Mouse (Mus musculus) embryonic facial prominence, embryonic 12.5 days (tissue): ENCODE results near the gene Hoxb8. TPM values are rescaled to one million over a fixed set of nuclear protein-coding genes. Genes with fewer than 3 reads are reported as not detected.

Experiments
- ATAC-seq: fragments of 200-750 bp; cut with Nextera tagmentation; 2 replicates; pipeline ENCODE4 v1.8.0; 2017; ENCODE audit not compliant: insufficient number of reproducible peaks, insufficient read depth, low FRiP score, low TSS enrichment
- H3K27ac ChIP-seq: fragments of 300-500 bp; sonication (generic); 2 replicates; pipeline ENCODE4 v1.5.1; 2016; ENCODE audit warnings: mild to moderate bottlenecking
- H3K27me3 ChIP-seq: fragments of 300-500 bp; sonication (generic); 2 replicates; pipeline ENCODE4 v1.6.1; 2016; ENCODE audit warnings: mild to moderate bottlenecking, moderate library complexity
- H3K36me3 ChIP-seq: fragments of 300-500 bp; sonication (generic); 2 replicates; pipeline ENCODE4 v1.6.1; 2016; ENCODE audit warnings: mild to moderate bottlenecking
- H3K4me1 ChIP-seq: fragments of 300-500 bp; sonication (generic); 2 replicates; pipeline ENCODE4 v1.6.1; 2016
- H3K4me2 ChIP-seq: fragments of 300-500 bp; sonication (generic); replicated peaks from 2 replicates; pipeline ENCODE4 v1.6.1; 2016; ENCODE audit warnings: mild to moderate bottlenecking, moderate library complexity
- H3K4me3 ChIP-seq: fragments of 300-500 bp; sonication (generic); 2 replicates; pipeline ENCODE4 v1.5.1; 2016; ENCODE audit warnings: mild to moderate bottlenecking
- H3K9ac ChIP-seq: fragments of 300-500 bp; sonication (generic); 2 replicates; pipeline ENCODE4 v1.6.1; 2016; ENCODE audit warnings: mild to moderate bottlenecking, moderate library complexity
- H3K9me3 ChIP-seq: fragments of 300-500 bp; sonication (generic); 2 replicates; pipeline ENCODE4 v1.6.1; 2016; ENCODE audit warnings: mild to moderate bottlenecking, moderate library complexity
- WGBS: fragments of 180-500 bp; shearing (Covaris S2); methylation state at CpG from one replicate; pipeline ENCODE4 v1.1.7; 2016; 5-methylcytosine and 5-hydroxymethylcytosine counted together
- polyA plus RNA-seq: library from polyadenylated mRNA; unstranded; fragments of >200 nt; fragmentation: Nextera tagmentation; extraction: Ambion mirVana; gene quantifications from 2 replicates; pipeline ENCODE4 v1.2.1, GENCODE M21; 2016

The Hoxb8 gene
- not detected in 2 replicates for polyA plus RNA-seq

DNA sequence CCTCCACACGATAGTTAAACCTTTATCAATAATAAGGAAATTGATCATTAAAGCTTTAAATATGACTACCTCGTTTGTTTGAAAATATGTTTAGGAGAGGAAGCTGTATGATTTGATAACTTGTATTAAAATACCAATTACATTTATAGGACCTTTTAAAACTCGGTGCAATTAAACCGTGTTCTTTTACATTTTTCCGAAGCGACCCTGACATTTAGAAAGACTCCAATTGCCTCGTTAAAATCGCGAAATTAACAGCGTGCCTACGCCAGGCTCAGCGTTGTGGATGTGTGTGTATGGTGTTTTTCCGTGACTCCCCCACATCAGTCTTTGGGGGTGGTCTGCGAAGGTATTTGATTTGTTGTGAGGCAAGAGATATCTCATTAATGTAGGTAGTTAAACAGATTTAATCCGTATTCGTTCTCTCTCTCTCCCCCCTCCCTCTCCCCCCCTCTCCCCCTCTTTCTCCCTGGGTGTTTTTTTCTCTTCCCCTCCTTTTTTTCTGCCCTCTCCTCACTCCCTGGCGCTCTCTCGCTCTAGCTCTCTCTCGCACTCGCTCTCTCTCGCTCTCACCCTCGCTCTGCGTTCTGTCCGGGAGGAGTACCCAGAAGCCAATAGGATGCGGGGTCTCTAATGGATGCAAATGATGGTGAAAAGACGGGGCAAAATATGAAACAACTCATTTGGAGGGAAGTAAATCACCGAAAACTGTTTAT lies at the start of gene Hoxb8:
Hoxb8 (plus strand) TSS at position 51 of the 716 bp plus-strand sequence.
- Histone ChIP-seq H3K4me2 (no peak within 1 kb of the TSS), H3K27ac (no peak within 1 kb of the TSS), H3K9ac (no peak within 1 kb of the TSS), H3K9me3 (no peaks in the 10 kb centered on the region), H3K4me1 (0 out of 2 replicates have a peak, but pooled peaks cover 3% of the 10 kb centered on the region), H3K36me3 (no peaks in the 10 kb centered on the region), H3K27me3 (peaks cover 96% of the 10 kb centered on the region), H3K4me3 (no peak within 1 kb of the TSS)
- 2% methylated on average over 27 of the region's 27 CpGs for WGBS
- no peak for ATAC-seq

DNA sequence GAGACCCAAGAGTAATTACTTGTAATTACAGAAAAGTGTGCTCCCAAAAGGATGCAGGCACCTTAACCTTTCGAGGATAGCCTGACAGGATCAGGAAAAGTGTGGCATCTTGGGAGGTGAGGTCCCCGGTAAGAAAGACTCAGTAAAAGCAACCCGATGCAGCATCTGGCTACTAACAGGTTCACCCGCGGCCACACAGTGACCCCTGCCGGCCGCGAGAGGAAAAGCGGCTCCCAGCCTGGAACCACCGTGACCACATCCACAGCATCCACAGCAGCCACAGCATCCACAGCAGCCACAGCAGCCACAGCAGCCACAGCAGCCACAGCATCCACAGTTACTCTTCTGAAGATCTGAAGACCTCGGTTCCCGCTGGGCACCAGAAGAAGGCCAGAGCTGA lies 46.8 kb upstream of the Hoxb8 start:
- Histone ChIP-seq H3K27ac (no peak overlapping the region), H3K9ac (no peak overlapping the region), H3K9me3 (no peaks in the 10 kb centered on the region), H3K27me3 (peaks cover 26% of the 10 kb centered on the region), H3K36me3 (no peaks in the 10 kb centered on the region), H3K4me2 (no peak overlapping the region), H3K4me1 (no peaks in the 10 kb centered on the region), H3K4me3 (no peak overlapping the region)
- 2% methylated on average over 12 of the region's 12 CpGs for WGBS
- ATAC-seq = no peak

DNA sequence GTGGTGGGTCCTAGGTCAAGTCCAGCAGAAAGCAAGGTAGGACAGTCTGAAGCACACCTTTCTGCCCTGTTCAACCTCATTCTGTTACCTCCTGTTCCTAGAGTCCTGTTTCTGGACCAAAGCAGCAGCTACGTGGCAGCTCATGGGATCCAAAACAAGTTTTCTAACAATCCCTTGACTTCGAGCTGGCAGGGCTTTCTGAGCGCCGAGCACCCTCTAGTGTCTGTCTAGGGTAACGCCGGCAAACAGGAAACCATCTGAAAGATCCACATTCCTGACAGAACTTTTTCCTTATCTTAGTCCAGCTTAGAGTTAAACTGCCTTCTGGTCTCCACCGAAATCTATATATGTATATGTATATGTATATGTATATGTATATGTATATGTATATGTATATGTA lies 41.5 kb upstream of the Hoxb8 start:
- H3K27me3 ChIP-seq = peaks cover 24% of the 10 kb centered on the region
- H3K9ac ChIP-seq = no peak overlapping the region
- no peak for ATAC-seq
- no peak overlapping the region for H3K27ac ChIP-seq
- H3K9me3 ChIP-seq = no peaks in the 10 kb centered on the region
- no peak overlapping the region for H3K4me3 ChIP-seq
- H3K4me2 ChIP-seq = no peak overlapping the region
- 1% methylated on average over 7 of the region's 7 CpGs for WGBS
- no peaks in the 10 kb centered on the region for H3K4me1 ChIP-seq
- no peaks in the 10 kb centered on the region for H3K36me3 ChIP-seq

DNA sequence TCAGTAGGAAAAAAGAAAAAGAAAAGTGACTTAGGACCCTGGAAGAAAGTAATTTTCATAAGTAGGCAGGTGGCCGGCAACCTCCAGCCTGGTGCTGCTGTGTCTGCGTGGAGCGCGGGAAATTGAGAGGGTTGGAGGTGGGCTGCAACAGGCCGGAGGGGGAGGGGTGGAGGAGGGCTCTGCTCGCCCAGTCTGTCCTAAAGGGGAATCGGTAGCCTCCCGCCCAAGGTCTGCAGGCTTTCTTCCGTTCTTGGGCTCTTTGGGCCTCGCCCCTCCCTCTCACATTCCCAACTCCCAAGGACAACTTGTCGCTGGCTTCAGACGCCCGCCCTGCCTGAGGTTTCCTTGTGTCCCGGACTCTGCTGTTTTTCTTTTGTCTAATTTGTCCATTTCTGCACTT lies 30.8 kb upstream of the Hoxb8 start:
- Histone ChIP-seq H3K4me3 (no peak overlapping the region), H3K27ac (no peak overlapping the region), H3K36me3 (no peaks in the 10 kb centered on the region), H3K9me3 (no peaks in the 10 kb centered on the region), H3K4me2 (no peak overlapping the region), H3K4me1 (no peaks in the 10 kb centered on the region), H3K27me3 (peaks cover 85% of the 10 kb centered on the region), H3K9ac (no peak overlapping the region)
- ATAC-seq = no peak
- 2% methylated on average over 12 of the region's 14 CpGs for WGBS

DNA sequence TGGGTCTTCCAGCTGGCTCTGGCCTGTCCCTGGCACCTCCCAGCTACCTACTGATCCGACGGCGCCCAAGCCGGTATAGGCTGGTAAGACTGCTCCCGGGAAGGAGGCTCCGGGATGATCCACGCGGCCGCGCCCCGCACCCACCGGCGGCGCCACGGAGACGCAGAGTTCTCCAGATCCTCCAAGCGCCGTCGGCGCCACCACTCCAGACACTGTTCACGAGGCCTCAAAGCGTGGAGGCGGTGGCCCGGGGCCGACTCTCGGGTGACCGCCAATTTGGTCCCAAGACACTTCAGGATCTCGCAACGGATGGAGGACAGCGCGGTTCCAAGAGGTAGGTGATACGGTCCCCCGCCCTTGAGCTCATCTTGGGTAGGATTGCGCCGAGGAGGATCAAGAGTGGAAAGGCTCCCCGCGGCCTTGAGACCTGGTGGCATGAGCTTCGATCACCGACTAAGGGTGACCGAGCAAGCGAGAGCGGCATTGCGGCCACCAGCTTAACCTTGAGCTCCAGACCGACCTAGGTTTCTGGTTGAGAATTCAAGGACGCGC lies 30.1 kb upstream of the Hoxb8 start:
- Histone ChIP-seq H3K4me1 (no peaks in the 10 kb centered on the region), H3K27ac (no peak overlapping the region), H3K9me3 (no peaks in the 10 kb centered on the region), H3K4me2 (no peak overlapping the region), H3K36me3 (no peaks in the 10 kb centered on the region), H3K9ac (no peak overlapping the region), H3K27me3 (peaks cover 92% of the 10 kb centered on the region), H3K4me3 (no peak overlapping the region)
- ATAC-seq = no peak
- WGBS = 2% methylated on average over 46 of the region's 46 CpGs

DNA sequence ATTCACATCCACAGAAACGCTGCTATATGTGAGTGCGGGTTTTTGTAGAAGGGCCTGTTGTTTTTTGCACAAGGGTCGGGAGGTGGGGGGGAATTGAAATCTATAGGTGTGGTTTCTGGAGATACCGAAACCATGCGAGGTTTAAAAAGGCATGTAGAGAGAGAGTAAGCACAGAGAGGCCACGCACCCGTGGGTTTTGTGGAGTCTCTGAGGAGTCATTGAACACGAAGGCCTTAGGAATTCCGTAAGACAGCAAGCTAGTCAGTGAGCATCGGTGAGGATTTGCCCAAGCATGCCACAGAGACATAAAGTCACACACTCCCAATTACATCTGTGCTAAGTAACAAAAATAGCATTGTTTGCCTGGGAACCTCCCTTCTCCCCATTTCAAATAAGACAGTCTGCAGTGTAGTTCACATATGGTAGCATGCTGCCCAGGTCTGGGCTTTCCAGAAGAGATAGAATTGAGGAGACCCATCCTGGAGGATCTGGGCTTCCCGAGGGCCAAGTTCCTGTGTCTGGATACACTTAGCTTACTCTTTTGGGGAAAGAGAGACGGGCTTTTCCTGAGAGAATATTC lies 29.1 kb upstream of the Hoxb8 start:
- ATAC-seq = no peak
- no peaks in the 10 kb centered on the region for H3K36me3 ChIP-seq
- H3K9ac ChIP-seq = no peak overlapping the region
- peaks cover 95% of the 10 kb centered on the region for H3K27me3 ChIP-seq
- no peaks in the 10 kb centered on the region for H3K9me3 ChIP-seq
- H3K4me3 ChIP-seq = no peak overlapping the region
- H3K27ac ChIP-seq = no peak overlapping the region
- 2% methylated on average over 12 of the region's 12 CpGs for WGBS
- H3K4me1 ChIP-seq = no peaks in the 10 kb centered on the region
- H3K4me2 ChIP-seq = no peak overlapping the region

DNA sequence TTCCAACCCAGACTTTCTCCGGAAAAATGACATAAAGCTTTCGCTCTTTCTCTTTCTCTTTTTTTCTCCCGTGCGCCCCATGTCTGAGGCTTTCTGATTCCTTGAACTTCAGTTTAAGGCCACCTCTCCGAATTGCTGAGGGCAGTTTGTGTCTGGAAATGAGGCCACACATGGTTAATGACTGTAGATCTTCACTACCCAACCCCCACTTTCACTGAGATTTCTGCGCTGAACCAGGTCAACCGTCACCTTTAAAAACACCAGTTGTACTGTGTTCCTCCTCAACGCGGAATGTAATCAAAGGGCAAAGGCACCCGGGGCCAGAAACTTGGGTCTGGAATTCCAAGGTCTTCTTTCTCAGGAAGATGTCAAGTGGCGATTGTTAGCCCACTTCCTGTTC lies 27.5 kb upstream of the Hoxb8 start:
- Histone ChIP-seq H3K4me2 (no peak overlapping the region), H3K9me3 (no peaks in the 10 kb centered on the region), H3K36me3 (no peaks in the 10 kb centered on the region), H3K4me1 (no peaks in the 10 kb centered on the region), H3K9ac (no peak overlapping the region), H3K27me3 (peaks cover 99% of the 10 kb centered on the region), H3K4me3 (no peak overlapping the region), H3K27ac (no peak overlapping the region)
- ATAC-seq = no peak
- WGBS = 2% methylated on average over 11 of the region's 11 CpGs

DNA sequence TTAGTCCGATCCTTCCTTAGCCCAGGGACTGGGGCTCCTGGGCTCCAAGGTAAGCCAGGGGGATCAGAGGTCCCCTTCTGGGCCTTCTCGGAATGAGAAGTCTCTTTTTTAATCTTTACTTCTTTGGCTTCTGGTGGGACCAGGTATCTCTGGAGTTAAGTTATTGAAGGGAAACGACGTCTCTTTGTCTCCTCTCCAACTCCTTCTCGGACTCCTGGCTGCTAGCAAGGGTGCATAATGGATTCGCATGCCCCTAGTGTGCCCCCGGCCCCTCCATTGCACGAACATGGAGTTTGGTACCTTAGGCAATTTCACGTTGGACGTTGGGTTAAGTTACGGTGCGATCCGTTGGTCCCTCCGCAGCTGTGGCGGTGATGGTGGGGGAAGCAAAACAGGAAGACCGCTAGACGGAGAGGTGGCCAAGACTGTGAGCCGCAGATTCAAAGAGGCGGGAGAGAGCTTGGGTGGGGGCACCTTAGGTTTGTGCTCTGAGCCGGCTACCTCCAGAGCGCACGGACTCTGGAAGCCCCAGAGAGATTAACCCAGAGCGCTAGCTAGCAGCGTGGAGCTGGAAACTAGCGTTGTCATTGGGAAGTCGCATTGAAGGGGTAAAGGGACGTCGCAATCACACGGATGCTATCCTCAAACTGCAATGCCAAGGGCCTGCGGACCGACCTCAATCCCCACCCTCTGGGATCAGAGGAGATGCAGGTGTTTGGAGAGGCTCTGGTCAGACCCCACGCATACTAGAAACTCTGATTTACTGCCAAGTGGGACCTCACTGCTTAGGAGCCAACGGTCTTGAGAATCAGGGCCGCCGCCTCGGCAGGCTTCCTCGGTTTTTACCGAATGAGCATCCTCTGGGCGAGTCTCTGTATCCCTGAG lies 26.4 kb upstream of the Hoxb8 start:
- WGBS = 1% methylated on average over 39 of the region's 39 CpGs
- no peak for ATAC-seq
- H3K27me3 ChIP-seq = peaks cover 99% of the 10 kb centered on the region
- H3K36me3 ChIP-seq = no peaks in the 10 kb centered on the region
- H3K9ac ChIP-seq = no peak overlapping the region
- H3K4me2 ChIP-seq = no peak overlapping the region
- H3K4me1 ChIP-seq = no peaks in the 10 kb centered on the region
- H3K4me3 ChIP-seq = no peak overlapping the region
- no peak overlapping the region for H3K27ac ChIP-seq
- no peaks in the 10 kb centered on the region for H3K9me3 ChIP-seq

DNA sequence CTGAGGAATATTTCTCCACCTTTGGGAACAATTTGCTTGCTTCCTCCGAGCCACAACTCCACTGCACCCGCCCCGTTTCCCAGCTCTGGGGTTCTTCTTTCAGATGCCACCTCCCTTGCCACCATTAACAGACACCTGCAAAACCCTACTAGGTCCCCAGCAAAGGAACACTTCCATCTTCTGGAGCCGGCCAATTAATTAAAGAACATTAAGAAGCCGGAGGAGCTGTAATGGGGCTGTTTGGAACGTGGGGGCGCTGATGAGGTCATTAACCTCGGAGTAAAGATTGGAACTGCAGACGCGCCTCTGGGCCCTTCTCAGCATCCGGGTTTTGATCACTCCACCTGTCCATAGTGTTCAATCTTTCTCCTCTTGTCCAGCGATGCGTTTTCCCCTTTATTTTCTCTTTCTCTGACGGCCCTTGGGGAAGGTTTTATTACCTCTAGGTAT lies 25.7 kb upstream of the Hoxb8 start:
- Histone ChIP-seq H3K27me3 (peaks cover 99% of the 10 kb centered on the region), H3K4me2 (no peak overlapping the region), H3K4me1 (no peaks in the 10 kb centered on the region), H3K4me3 (no peak overlapping the region), H3K9ac (no peak overlapping the region), H3K36me3 (no peaks in the 10 kb centered on the region), H3K9me3 (no peaks in the 10 kb centered on the region), H3K27ac (no peak overlapping the region)
- ATAC-seq = no peak
- WGBS = 2% methylated on average over 14 of the region's 14 CpGs

DNA sequence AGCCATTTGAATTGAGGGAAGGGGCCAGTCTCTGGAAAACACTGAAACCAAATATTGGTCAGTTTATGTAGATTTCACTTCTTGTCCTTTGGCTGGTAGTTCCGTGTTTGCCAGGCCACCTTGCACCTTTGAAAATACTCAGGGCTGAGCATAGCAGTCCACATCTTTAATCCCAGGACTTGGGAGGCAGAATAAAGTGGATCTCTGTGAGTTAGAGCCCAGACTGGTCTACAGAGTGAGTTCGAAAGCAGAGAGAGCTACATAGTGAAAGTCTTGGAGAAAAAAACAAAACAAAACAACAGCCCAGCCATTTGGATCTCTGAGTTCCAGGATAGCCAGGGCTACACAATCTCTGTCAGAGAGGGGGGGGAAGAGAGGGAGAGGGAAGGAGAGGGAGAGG lies 24.6 kb upstream of the Hoxb8 start:
- Histone ChIP-seq H3K4me1 (no peaks in the 10 kb centered on the region), H3K4me2 (no peak overlapping the region), H3K36me3 (no peaks in the 10 kb centered on the region), H3K4me3 (no peak overlapping the region), H3K9ac (no peak overlapping the region), H3K27ac (no peak overlapping the region), H3K27me3 (peaks cover 99% of the 10 kb centered on the region), H3K9me3 (no peaks in the 10 kb centered on the region)
- WGBS = 20% methylated on average over 2 of the region's 2 CpGs
- ATAC-seq = no peak

DNA sequence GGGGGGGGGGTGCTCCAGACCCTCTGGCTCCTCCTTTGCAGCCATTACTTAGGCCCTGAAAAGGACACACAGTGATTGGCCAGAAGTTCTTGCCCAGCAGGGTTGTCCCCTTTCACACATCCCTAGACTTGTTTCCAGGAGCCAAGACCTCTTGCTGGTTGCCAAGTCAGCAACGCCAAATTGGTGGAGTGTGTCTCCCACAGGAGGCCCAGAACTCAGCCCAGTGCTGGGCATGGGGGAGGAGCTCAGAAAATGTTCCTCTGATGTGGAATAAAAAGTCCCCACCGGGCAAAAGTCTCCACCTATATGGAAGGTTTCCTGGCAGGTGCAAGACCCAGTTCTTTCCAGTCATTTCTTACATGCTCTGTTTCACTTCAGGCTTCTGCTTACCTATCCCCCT lies 22.7 kb upstream of the Hoxb8 start:
- H3K4me3 ChIP-seq = no peak overlapping the region
- H3K9ac ChIP-seq = no peak overlapping the region
- H3K27ac ChIP-seq = no peak overlapping the region
- H3K4me1 ChIP-seq = no peaks in the 10 kb centered on the region
- 3% methylated on average over 2 of the region's 2 CpGs for WGBS
- H3K4me2 ChIP-seq = no peak overlapping the region
- no peak for ATAC-seq
- H3K9me3 ChIP-seq = no peaks in the 10 kb centered on the region
- no peaks in the 10 kb centered on the region for H3K36me3 ChIP-seq
- H3K27me3 ChIP-seq = peaks cover 99% of the 10 kb centered on the region
